Mouse (Mus musculus) embryonic fibroblast, embryonic 13.5 days (primary cell): ENCODE measurements at regions not wholly inside any gene's neighbourhood (a gene's known extent, or its start where the extent isn't known, plus 50 kb on each side); places are given as distances from the start of the nearest gene placed in this dataset.
A peak's percentile ranks its signal among the peaks of the same experiment; 100 is the strongest.

ENCODE experiments used
- H3K27ac ChIP-seq: 2 replicates; pipeline ENCODE4 v1.5.1; 2012; ENCODE audit warnings: low read length, control low read depth, inconsistent platforms; ENCODE audit not compliant: insufficient read depth
- H3K4me1 ChIP-seq: 2 replicates; pipeline ENCODE4 v1.6.1; 2011; ENCODE audit warnings: low read length; ENCODE audit not compliant: control insufficient read depth, insufficient read depth
- H3K4me3 ChIP-seq: 2 replicates; pipeline ENCODE4 v1.5.1; 2011; ENCODE audit warnings: mild to moderate bottlenecking, control low read depth, low read length; ENCODE audit not compliant: insufficient read depth
- CTCF ChIP-seq: IDR thresholded peaks from 2 replicates; pipeline ENCODE4 v1.5.1; 2011; ENCODE audit warnings: mild to moderate bottlenecking, control low read depth, low read length, moderate library complexity, borderline replicate concordance; ENCODE audit not compliant: insufficient read depth
- POLR2A ChIP-seq: IDR thresholded peaks from 2 replicates; pipeline ENCODE4 v1.6.1; 2011; ENCODE audit warnings: low read depth, mild to moderate bottlenecking, control low read depth, low read length, moderate library complexity

DNA sequence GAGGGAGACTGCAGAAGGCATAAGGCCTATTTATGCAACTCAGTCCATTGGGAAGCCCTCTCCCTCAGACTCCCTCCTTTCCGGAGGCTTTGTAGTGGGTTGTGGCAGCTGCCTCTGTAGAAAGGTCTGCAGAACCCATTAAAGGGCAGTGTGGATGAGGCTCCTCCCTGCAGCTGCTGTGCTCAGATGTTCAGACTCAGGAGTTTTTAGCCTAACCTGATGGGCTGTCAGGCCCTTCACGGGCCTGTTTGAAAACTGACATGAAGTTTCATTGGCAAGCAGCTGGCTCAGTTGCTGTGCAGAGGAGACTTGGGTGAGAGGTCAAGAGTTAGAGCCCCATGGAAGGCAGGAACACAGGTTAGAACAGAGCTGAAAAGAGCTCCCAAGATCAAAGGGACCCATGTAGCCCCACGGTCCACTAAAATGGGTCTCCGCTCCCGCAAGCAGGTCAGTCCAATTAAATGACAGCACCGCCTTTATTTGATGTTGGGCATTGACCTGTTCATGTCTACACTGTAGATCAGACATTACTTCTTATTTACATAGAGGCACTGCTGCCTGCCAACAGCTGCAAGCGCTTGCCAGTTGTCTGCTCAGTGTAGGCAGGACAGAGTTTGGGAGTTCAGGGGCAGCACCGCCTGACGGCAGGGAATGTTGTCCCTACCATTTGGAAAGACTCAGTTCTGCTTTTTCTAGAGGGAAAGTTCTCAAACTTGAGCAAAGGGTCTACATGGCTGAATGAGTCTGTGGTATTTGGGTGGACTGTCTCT lies 53.8 kb upstream of the Usp46 start:
- Histone ChIP-seq H3K4me3 (no peak overlapping the region), H3K4me1 (no peaks in the 10 kb centered on the region), H3K27ac (no peak overlapping the region)
- TF ChIP-seq CTCF (no peak), POLR2A (no peak)

- Histone ChIP-seq H3K27ac (no peak overlapping the region), H3K4me3 (peak overlapping the region; percentile 19; the same call in 1 of the 2 replicates), H3K4me1 (no peaks in the 10 kb centered on the region)
- no peak for TF ChIP-seq POLR2A
These were observed 58.0 kb upstream of the Usp46 start for GRCm38 (mm10) chr5:74126015-74126896.

DNA sequence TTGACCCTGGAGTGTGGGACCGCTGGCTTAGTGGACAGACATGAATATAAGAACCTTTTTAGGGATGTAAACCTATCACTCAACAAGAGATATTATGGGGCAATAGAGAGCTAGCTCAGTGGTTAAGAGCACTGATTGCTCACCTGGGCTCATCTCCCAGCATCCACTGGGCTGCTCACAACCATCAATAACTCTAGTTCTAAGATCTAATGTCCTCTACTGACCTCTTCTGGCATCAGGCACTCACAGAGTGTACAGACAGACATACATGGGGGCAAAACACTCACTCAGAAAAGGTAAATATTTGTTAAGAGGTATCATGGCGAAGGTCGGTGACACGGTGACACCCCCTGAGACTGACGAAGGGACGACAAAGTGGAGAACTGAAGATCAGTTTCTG lies 59.3 kb upstream of the Usp46 start:
- Histone ChIP-seq H3K27ac (no peak overlapping the region), H3K4me3 (no peak overlapping the region), H3K4me1 (no peaks in the 10 kb centered on the region)
- TF ChIP-seq POLR2A (no peak), CTCF (no peak)

GRCm38 (mm10) chr5:74129636-74130035 lies 61.4 kb upstream of the Usp46 start:
- TF ChIP-seq CTCF, result no peak
- no peak for TF ChIP-seq POLR2A
- Histone ChIP-seq H3K4me1 (no peaks in the 10 kb centered on the region), H3K4me3 (no peak overlapping the region), H3K27ac (no peak overlapping the region)

DNA sequence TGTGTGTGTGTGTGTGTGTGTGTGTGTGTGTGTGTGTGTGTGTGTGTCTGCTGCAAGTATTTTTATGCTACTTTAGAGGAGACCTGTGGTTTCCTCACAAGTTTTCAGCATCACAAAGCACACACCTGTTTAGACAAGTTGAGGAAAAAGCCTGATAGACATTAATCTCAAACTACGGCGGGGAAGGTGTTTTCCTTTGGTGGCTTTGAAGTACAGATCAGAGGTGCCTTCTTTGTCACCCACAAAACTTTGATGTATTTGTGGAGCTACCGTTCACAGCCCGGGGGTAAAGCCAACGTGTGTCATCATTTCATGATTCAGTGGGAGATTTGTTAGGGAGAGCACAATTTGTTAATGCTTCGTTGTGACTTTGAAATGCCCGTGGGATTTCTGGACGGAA lies 62.4 kb upstream of the Rasl11b start:
- H3K4me1 ChIP-seq, result no peaks in the 10 kb centered on the region
- H3K27ac ChIP-seq, result no peak overlapping the region
- H3K4me3 ChIP-seq, result no peak overlapping the region
- TF ChIP-seq CTCF, result no peak
- no peak for TF ChIP-seq POLR2A

- H3K4me3 ChIP-seq, result no peak overlapping the region
- TF ChIP-seq CTCF (no peak), POLR2A (no peak)
- no peaks in the 10 kb centered on the region for H3K4me1 ChIP-seq
- H3K27ac ChIP-seq, result no peak overlapping the region
These were observed 58.7 kb upstream of the Rasl11b start for GRCm38 (mm10) chr5:74136377-74136776.

GRCm38 (mm10) chr5:74136868-74137439 lies 58.1 kb upstream of the Rasl11b start:
- TF ChIP-seq POLR2A, result no peak
- TF ChIP-seq CTCF, result no peak
- H3K4me1 ChIP-seq, result no peaks in the 10 kb centered on the region
- no peak overlapping the region for H3K27ac ChIP-seq
- no peak overlapping the region for H3K4me3 ChIP-seq

DNA sequence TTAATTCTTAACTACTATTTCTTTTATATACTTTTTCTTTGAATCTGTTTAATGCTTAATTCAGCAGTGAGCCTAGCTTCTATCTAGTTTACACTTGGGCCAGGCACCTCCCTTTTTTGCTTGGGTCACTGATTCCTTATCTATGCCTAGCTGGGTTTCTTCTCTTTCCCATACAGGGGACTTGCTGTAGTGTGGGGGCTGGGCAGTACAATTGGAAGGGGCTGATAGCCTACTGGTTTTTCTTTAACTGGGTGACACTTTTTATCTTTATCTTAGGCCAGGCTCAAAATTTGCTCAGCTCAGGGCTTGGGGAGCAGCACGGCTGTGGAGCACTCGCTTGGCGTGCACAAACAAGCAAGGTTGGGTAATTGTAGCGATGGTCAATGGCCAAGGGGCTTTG lies 51.1 kb upstream of the Rasl11b start:
- TF ChIP-seq CTCF, result no peak
- Histone ChIP-seq H3K4me1 (peaks cover 6% of the 10 kb centered on the region), H3K27ac (no peak overlapping the region), H3K4me3 (no peak overlapping the region)

- H3K4me3 ChIP-seq, result no peak overlapping the region
- no peak for TF ChIP-seq POLR2A
- TF ChIP-seq CTCF, result no peak
- H3K27ac ChIP-seq, result 0 out of 2 replicates have a peak overlapping the region, but pooled peaks have one; percentile 0
- peaks cover 6% of the 10 kb centered on the region for H3K4me1 ChIP-seq
These were observed 50.3 kb upstream of the Rasl11b start for GRCm38 (mm10) chr5:74144765-74145164.
